Mouse (Mus musculus): ENCODE data around the gene Tmem119. TPM values are rescaled to one million over a fixed set of nuclear protein-coding genes. Genes with fewer than 3 reads are reported as not detected.
"Not testable (repeated sequence)": the region's sequence is repeated elsewhere in the genome, so short reads cannot be mapped to it uniquely, and the experiment has no call there.

The Tmem119 gene
- polyA plus RNA-seq, 1 experiment, result 62.0 TPM

GRCm38 (mm10) chr5:113790453-113791196, 9.7 kb downstream of the Tmem119 start:
- Histone ChIP-seq H3K79me2 (ENCODE audit: control insufficient read depth, insufficient read depth) (no peaks in the 10 kb centered on the region), H3K4me2 (ENCODE audit: low read depth) (no peak overlapping the region), H3K4me3 (no peak overlapping the region), H3K27me3 (ENCODE audit: control insufficient read depth, insufficient read depth, insufficient read length) (no peaks in the 10 kb centered on the region), H3K36me3 (ENCODE audit: control insufficient read depth, insufficient read depth) (no peaks in the 10 kb centered on the region), H3ac (ENCODE audit: control insufficient read depth, insufficient read length) (no peak overlapping the region)
- TF ChIP-seq CEBPB (IDR thresholded peaks at IDR 0.05; ENCODE audit: insufficient read depth, poor library complexity, severe bottlenecking), result no peak
- no peak for TF ChIP-seq POLR2AphosphoS2 (IDR thresholded peaks at IDR 0.05; ENCODE audit: insufficient read length, low read depth)
- TF ChIP-seq POLR2A (IDR thresholded peaks at IDR 0.05; ENCODE audit: insufficient read length, low read depth), result no peak
- TF ChIP-seq MAX (IDR thresholded peaks at IDR 0.05; ENCODE audit: low read depth), result no peak
- no peak for TF ChIP-seq E2F4 (IDR thresholded peaks at IDR 0.05; ENCODE audit: insufficient read depth)

DNA sequence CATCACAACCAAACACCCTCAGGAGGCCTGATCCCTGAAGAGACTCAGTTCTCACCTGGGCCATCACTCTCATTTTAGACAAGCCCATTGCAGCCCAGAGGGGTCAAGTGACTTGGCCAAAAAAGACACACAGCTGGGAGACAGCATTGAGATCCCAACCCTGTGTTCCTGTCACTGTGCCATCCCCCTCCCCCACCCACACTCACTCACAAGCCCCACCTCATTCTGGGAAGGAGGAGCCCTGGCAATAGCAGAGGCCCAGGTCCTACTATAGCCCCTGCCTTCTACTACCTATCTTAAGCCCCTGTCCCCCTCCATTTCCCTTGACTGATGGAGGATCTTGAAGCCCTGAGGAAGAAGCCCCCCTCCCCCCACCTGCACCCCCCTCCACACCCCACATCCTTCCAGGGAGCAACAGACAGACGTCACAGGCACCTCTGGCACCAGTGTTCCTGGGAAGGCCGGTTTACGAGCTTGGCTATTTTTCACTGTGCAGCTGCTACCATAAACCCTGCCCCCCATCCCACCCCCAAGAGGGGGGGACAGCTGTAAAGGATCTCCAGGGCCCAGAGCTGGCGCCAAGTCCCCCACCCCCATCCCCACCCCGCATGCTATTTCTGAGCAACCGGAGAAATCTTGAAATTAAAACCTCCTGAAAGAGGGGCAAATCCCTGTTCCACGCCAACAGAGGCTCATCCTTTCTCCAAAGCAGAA, 11.1 kb downstream of the Tmem119 start:
- peak overlapping the region; percentile 58 for H3K4me2 ChIP-seq (ENCODE audit: low read depth)
- no peaks in the 10 kb centered on the region for H3K36me3 ChIP-seq (ENCODE audit: control insufficient read depth, insufficient read depth)
- no peaks in the 10 kb centered on the region for H3K79me2 ChIP-seq (ENCODE audit: control insufficient read depth, insufficient read depth)
- no peaks in the 10 kb centered on the region for H3K27me3 ChIP-seq (ENCODE audit: control insufficient read depth, insufficient read depth, insufficient read length)
- no peak overlapping the region for H3ac ChIP-seq (ENCODE audit: control insufficient read depth, insufficient read length)
- no peak overlapping the region for H3K4me3 ChIP-seq
- TF ChIP-seq MAX (IDR thresholded peaks at IDR 0.05; ENCODE audit: low read depth) (no peak), MYOD1 (IDR thresholded peaks at IDR 0.05; ENCODE audit: control insufficient read depth in 1 of 3, insufficient read length in 2 of 3, low read depth in 2 of 3) (peak; percentile 70 to 89 (median 73)), TCF3 (IDR thresholded peaks at IDR 0.05; ENCODE audit: insufficient read length, low read depth) (peak; percentile 7), MYOG (IDR thresholded peaks at IDR 0.05; ENCODE audit: control insufficient read depth in 1 of 3, insufficient read depth in 1 of 3, insufficient read length in 2 of 3, low read depth in 2 of 3) (peak; percentile 58 to 79 (median 68)), TCF12 (IDR thresholded peaks at IDR 0.05; ENCODE audit: insufficient read depth, poor library complexity, severe bottlenecking) (peak; percentile 76)

- no peak overlapping the region for H3K4me3 ChIP-seq
- no peaks in the 10 kb centered on the region for H3K27me3 ChIP-seq (ENCODE audit: control insufficient read depth, insufficient read depth, insufficient read length)
- peak overlapping the region; percentile 58 for H3K4me2 ChIP-seq (ENCODE audit: low read depth)
- H3K36me3 ChIP-seq (ENCODE audit: control insufficient read depth, insufficient read depth), result no peaks in the 10 kb centered on the region
- H3K79me2 ChIP-seq (ENCODE audit: control insufficient read depth, insufficient read depth), result no peaks in the 10 kb centered on the region
- peak; percentile 15 to 71 (median 54) for TF ChIP-seq MYOG (IDR thresholded peaks at IDR 0.05; ENCODE audit: control insufficient read depth in 1 of 3, insufficient read depth in 1 of 3, insufficient read length in 2 of 3, low read depth in 2 of 3)
- TF ChIP-seq MYOD1 (IDR thresholded peaks at IDR 0.05; ENCODE audit: control insufficient read depth in 1 of 3, insufficient read length in 2 of 3, low read depth in 2 of 3), result peak; percentile 11 to 78 (median 59)
- no peak for TF ChIP-seq TCF3 (IDR thresholded peaks at IDR 0.05; ENCODE audit: insufficient read length, low read depth)
- peak; percentile 48 for TF ChIP-seq TCF12 (IDR thresholded peaks at IDR 0.05; ENCODE audit: insufficient read depth, poor library complexity, severe bottlenecking)
- no peak for TF ChIP-seq POLR2AphosphoS2 (IDR thresholded peaks at IDR 0.05; ENCODE audit: insufficient read length, low read depth)
- TF ChIP-seq MAX (IDR thresholded peaks at IDR 0.05; ENCODE audit: low read depth), result no peak
- H3ac ChIP-seq (ENCODE audit: control insufficient read depth, insufficient read length), result no peak overlapping the region
Observed at GRCm38 (mm10) chr5:113788645-113789044, 11.7 kb downstream of the Tmem119 start.

DNA sequence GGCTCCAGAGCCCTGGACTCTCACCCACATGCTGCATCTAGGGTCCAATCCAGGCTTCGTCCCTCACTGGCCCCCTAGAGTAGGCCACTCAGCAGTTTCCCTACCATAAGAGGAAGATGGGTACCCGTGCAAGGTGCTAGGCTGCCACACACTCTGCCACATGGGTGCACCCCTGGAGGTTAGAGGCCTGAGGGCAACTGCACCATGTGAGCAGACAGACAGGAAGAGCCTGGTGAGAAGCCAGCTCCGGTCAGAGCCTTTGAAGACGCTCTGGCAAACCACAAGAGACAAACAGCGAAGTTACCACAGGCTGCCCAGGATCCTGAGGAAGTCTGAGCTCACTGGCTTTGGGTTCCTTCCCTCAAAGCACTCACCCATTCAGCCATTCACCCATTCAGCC, 13.3 kb downstream of the Tmem119 start:
- no peak overlapping the region for H3ac ChIP-seq (ENCODE audit: control insufficient read depth, insufficient read length)
- H3K4me3 ChIP-seq, result no peak overlapping the region
- no peaks in the 10 kb centered on the region for H3K27me3 ChIP-seq (ENCODE audit: control insufficient read depth, insufficient read depth, insufficient read length)
- H3K4me2 ChIP-seq (ENCODE audit: low read depth), result no peak overlapping the region
- no peak for TF ChIP-seq USF1 (IDR thresholded peaks at IDR 0.05; ENCODE audit: low read depth)
- no peak for TF ChIP-seq E2F4 (IDR thresholded peaks at IDR 0.05; ENCODE audit: insufficient read depth)
- TF ChIP-seq TCF3 (IDR thresholded peaks at IDR 0.05; ENCODE audit: insufficient read length, low read depth), result no peak
- TF ChIP-seq MYOG (IDR thresholded peaks at IDR 0.05; ENCODE audit: control insufficient read depth in 1 of 3, insufficient read depth in 1 of 3, insufficient read length in 2 of 3, low read depth in 2 of 3), result no peak
- no peak for TF ChIP-seq POLR2A (IDR thresholded peaks at IDR 0.05; ENCODE audit: insufficient read length, low read depth)
- H3K36me3 ChIP-seq (ENCODE audit: control insufficient read depth, insufficient read depth), result no peaks in the 10 kb centered on the region
- no peaks in the 10 kb centered on the region for H3K79me2 ChIP-seq (ENCODE audit: control insufficient read depth, insufficient read depth)

DNA sequence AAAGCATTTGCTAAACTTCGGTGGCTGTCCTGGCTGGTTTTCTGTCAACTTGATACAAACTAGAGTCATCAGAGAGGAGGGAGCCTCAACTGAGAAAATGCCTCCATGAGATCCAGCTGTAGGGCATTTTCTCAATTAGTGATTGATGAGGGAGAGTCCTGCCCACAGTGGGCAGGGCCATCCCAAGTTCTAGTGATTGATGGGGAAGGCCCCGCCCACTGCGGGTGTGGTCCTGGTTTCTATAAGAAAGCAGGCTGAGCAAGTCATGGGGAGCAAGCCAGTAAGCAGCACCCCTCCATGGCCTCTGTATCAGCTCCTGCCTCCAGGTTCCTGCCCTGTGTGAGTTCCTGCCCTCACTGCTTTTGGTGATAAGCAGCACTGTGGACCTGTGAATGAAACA, 16.2 kb downstream of the Tmem119 start:
- not testable (repeated sequence) for H3K36me3 ChIP-seq (ENCODE audit: control insufficient read depth, insufficient read depth); H3K4me3 ChIP-seq; H3K27me3 ChIP-seq (ENCODE audit: control insufficient read depth, insufficient read depth, insufficient read length); H3ac ChIP-seq (ENCODE audit: control insufficient read depth, insufficient read length); H3K79me2 ChIP-seq (ENCODE audit: control insufficient read depth, insufficient read depth)
- peak overlapping the region; percentile 41 for H3K4me2 ChIP-seq (ENCODE audit: low read depth)

DNA sequence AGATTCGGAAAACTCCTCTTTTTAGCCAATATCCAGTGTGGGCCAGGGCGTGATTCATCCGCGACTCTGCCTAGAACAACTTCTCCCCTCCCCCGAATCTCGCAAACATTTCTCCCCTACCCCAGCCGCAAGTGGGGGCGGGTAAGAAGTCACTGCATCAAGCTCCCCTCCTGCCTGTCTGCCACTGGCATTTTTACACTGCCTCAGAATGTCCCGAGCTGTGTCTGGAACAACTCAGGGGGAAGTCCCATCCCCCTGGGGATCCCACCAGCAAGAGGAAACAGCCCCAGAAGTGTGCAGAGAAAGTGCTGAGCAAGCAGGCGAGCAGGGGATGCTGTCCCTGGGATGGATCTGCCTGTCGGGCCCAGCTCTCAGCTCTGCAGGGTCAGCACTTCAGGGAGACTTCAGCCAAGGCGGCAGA, 16.7 kb downstream of the Tmem119 start:
- H3K79me2 ChIP-seq (ENCODE audit: control insufficient read depth, insufficient read depth), result no peaks in the 10 kb centered on the region
- no peak overlapping the region for H3K4me3 ChIP-seq
- H3ac ChIP-seq (ENCODE audit: control insufficient read depth, insufficient read length), result no peak overlapping the region
- no peaks in the 10 kb centered on the region for H3K27me3 ChIP-seq (ENCODE audit: control insufficient read depth, insufficient read depth, insufficient read length)
- no peaks in the 10 kb centered on the region for H3K36me3 ChIP-seq (ENCODE audit: control insufficient read depth, insufficient read depth)
- TF ChIP-seq TCF12 (IDR thresholded peaks at IDR 0.05; ENCODE audit: insufficient read depth, poor library complexity, severe bottlenecking) (no peak), MYOG (IDR thresholded peaks at IDR 0.05; ENCODE audit: control insufficient read depth in 1 of 3, insufficient read depth in 1 of 3, insufficient read length in 2 of 3, low read depth in 2 of 3) (no peak), POLR2AphosphoS2 (IDR thresholded peaks at IDR 0.05; ENCODE audit: insufficient read length, low read depth) (no peak), POLR2A (IDR thresholded peaks at IDR 0.05; ENCODE audit: insufficient read length, low read depth) (no peak), MYOD1 (IDR thresholded peaks at IDR 0.05; ENCODE audit: control insufficient read depth in 1 of 3, insufficient read length in 2 of 3, low read depth in 2 of 3) (no peak), USF1 (IDR thresholded peaks at IDR 0.05; ENCODE audit: low read depth) (no peak), TCF3 (IDR thresholded peaks at IDR 0.05; ENCODE audit: insufficient read length, low read depth) (no peak), MAX (IDR thresholded peaks at IDR 0.05; ENCODE audit: low read depth) (no peak), SRF (IDR thresholded peaks at IDR 0.05; ENCODE audit: control insufficient read depth, insufficient read length, low read depth) (no peak), CEBPB (IDR thresholded peaks at IDR 0.05; ENCODE audit: insufficient read depth, poor library complexity, severe bottlenecking) (no peak), E2F4 (IDR thresholded peaks at IDR 0.05; ENCODE audit: insufficient read depth) (no peak)
- peak overlapping the region; percentile 41 for H3K4me2 ChIP-seq (ENCODE audit: low read depth)
